Mouse (Mus musculus) layer of hippocampus, adult 6 months (tissue): Measurements from ENCODE around the gene Ssb. TPM values are rescaled to one million over a fixed set of nuclear protein-coding genes. Genes with fewer than 3 reads are reported as not detected.

Experiments
- long read RNA-seq, 2 experiments: library from polyadenylated mRNA; unstranded; transcript quantifications; one replicate each; pipeline ENCODE4 v2.0.0; 2019 to 2020
- polyA plus RNA-seq: library from polyadenylated mRNA; unstranded; fragments of <200 nt; fragmentation: Nextera tagmentation; gene quantifications from 2 replicates; pipeline ENCODE4 v1.2.3, GENCODE M21; 2021

The Ssb gene
- 178 and 187 TPM in 2 replicates for polyA plus RNA-seq
- long read RNA-seq, experiment 1, transcript Ssb-201 (12 exons, 2,001 nt) = major isoform, 56 of 188 reads
- long read RNA-seq, experiment 1, partial matches to known transcripts = 126 of 188 reads
- long read RNA-seq, experiment 1, other reads (novel, unspliced or antisense) = 4 of 188 reads
- long read RNA-seq, experiment 2, transcript Ssb-201 (12 exons, 2,001 nt) = major isoform, 467 of 566 reads
- long read RNA-seq, experiment 2, transcript Ssb-206 (12 exons, 2,088 nt) = minor isoform, 7 of 566 reads
- long read RNA-seq, experiment 2, partial matches to known transcripts = 47 of 566 reads
- long read RNA-seq, experiment 2, other reads (novel, unspliced or antisense) = 45 of 566 reads

DNA sequence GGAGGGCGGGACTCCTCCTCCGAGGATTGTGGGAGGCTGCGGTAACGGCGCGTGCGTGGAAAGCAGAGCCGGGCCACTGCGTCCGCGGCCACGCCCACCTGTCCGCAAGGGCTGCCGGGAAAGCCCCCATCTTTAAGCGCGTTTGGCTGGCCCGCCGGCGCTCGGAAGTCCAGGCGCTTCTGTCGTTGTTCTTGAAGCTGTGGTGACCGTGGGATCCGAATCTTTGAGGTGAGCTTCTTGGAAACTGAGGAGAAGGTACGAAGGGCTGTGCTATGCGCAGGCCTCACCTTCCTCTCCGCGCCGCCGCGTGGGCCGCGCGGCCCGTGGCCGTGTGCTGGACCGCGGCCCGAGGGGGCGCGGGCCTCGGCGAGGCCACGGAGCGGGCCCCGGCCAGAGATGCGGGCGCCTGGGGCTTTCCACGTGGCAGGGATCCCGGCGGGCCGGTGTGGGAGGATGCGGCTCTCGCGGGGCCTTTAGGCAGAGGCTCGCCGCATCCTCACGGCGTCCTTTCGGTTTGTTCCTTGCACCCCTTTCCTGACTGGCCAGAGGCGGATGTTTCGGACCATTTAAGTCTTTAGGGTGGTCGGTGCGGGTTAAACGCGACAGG is at the start of gene Ssb:
Gene Ssb, plus strand, starts transcription at position 78 of the 607 bp plus-strand sequence.

DNA sequence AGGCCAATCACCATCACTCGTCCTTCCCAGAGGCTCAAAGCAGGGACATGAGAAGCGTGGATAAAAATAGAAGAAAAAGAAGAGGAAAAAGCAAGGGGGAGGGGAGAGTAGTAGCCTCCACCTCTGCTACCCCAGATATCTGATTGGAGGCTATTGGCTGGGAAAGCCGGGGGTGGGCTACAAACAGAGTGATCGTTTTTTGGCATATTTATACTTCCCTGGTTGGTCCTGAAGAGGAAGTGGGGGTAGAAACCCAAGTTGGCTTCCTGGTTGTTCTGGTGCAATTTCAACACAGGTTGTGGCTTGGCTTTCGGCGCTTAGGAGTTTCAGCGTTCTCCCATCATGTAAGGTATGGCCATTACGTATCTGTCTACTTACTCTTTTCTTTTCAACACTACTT is 39.7 kb upstream of the Ssb start, which contains the start of gene Klhl23:
Gene Klhl23, plus strand, starts transcription at position 234 of the 400 bp plus-strand sequence.

DNA sequence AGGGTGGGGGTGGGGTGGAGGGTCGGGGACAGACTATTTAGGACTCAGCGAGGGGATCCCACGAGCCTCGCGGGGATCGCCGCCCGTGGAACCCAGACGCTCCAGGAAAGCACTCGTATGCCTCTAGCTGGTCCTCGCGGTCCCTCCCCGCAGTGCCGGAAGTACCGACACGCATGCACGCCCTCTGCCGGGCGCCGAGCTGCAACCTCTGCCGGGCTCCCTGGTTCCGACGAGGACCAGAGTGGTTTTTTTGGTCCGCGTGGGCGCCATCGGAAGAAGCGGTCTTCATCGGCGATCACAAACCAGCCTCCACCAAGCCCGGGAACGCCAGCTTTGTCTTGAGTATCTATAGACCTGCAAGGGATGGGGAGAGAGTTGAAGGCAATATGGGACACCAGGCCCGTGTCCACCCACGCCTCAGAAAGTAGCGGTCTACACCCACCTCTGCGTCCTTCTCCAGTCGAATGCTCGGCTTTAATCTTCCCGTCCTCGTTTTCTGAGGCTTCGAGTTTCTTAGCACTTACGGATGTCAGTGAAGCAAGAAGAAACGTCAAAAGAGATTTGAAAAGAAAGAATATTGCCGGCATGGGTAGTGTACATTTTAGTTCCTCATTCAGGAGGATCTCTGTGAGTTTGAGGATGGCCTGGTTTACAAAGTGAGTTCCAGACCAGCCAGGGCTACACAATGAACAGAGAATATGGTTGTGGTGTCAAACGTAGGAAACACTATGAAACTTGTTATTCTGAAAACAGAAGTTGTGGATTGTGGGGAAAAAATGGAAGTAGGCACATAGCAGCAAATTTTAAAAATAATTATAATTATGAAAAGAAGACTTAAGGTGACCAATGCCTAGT is 24.3 kb downstream of the Ssb start, which contains the start of gene Mettl5:
Gene Mettl5, minus strand, starts transcription at position 165 of the 855 bp plus-strand sequence.

DNA sequence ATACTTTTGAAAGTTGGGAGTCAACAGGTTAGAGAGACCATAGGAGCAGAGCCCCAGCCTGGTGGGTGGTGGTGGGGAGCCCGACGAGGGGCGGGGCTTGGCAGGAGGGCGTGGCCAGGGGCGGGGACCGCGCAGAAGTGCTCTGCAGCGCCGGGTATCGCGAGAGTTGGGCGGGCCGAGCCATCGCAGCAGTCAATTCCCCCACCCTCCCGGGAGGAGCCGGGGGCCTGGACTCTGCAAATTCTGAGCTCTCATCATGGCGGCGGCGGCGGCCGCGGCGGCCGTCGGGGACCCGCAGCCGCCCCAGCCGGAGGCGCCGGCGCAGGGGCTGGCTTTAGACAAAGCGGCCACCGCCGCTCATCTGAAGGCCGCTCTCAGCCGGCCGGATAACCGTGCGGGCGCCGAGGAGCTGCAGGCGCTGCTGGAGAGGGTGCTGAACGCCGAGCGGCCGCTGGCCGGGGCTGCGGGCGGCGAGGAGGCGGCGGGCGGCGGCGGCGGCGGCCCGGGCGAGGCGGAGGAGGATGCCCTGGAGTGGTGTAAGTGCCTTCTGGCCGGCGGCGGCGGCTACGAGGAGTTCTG is 35.8 kb downstream of the Ssb start, which contains the start of gene Ubr3:
Gene Ubr3, plus strand, starts transcription at position 208 of the 579 bp plus-strand sequence.

Other genes starting within 250 kb of the Ssb start
- gene Bbs5, start 214.4 kb upstream of the Ssb start, polyA plus RNA-seq = 14.4 and 17.4 TPM in 2 replicates
- gene Klhl41, start 191.4 kb upstream of the Ssb start, polyA plus RNA-seq = 0.06 and 0.09 TPM in 2 replicates
- 4.5 TPM in 2 replicates for gene Fastkd1, start 148.0 kb upstream of the Ssb start, polyA plus RNA-seq
- 74.1 and 77.5 TPM in 2 replicates for gene Ppig, start 139.0 kb upstream of the Ssb start, polyA plus RNA-seq
- 1.8 TPM in 2 replicates for gene Ccdc173, start 72.0 kb upstream of the Ssb start, polyA plus RNA-seq
- gene Phospho2, start 71.9 kb upstream of the Ssb start, polyA plus RNA-seq = 25.4 and 25.5 TPM in 2 replicates
- gene Klhl23, start 39.6 kb upstream of the Ssb start, polyA plus RNA-seq = 15.2 and 19.4 TPM in 2 replicates
- gene Mettl5, start 24.1 kb downstream of the Ssb start, polyA plus RNA-seq = 21.9 and 22.4 TPM in 2 replicates
- 5.6 and 6.2 TPM in 2 replicates for gene Ubr3, start 35.7 kb downstream of the Ssb start, polyA plus RNA-seq
- gene Myo3b, start 177.6 kb downstream of the Ssb start, polyA plus RNA-seq = 0.08 TPM in 2 replicates